In the genomic region with DNA sequence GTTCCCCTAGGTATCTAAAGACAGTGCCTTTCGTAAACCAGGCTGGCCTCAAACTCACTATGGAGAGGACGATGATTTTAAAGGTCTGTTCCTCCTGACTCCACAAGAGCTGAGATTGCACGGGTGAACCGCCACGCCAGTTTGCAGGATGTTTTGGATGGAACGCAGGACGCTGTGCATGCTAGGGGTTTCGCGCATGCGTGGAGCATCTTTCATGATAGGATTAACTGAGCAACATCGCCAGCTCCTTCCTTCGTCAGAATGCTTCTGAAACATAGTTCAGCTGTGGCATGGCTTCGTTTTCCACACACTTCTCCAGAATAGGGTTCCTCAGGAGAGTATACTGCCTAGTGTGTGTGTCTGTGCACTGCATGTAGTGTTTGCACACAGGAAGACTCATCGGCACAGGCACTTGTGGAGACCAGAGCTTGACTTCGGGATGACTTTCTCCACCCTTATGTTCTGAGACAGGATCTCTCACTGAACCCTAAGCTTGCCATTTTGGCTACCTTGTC, we compare ENCODE assay signal across 11 mouse cellular contexts. TPM values are rescaled to one million over a fixed set of nuclear protein-coding genes. Genes with fewer than 3 reads are reported as not detected.
A peak's percentile ranks its signal among the peaks of the same experiment; 100 is the strongest.
DNase-seq lines count a peak whose midpoint lies in the region; ATAC-seq lines count a peak whose summit lies in the region.
"Had no signal": no experiment of that assay in that cellular context is flagged by ENCODE, and none has a peak within 500 bp of the region (broad histone marks: within the 10 kb centered on the region; RNA-seq: fewer than 3 reads in every experiment).

No protein-coding gene starts in this region.

- H3K36me3 ChIP-seq in hindbrain, embryonic 12.5 days, result no peaks in the 10 kb centered on the region
- no peaks in the 10 kb centered on the region for H3K36me3 ChIP-seq in hindbrain, embryonic 10.5 days
- no peaks in the 10 kb centered on the region for H3K36me3 ChIP-seq in heart, embryonic 15.5 days
- no peaks in the 10 kb centered on the region for H3K36me3 ChIP-seq in forebrain, embryonic 11.5 days (ENCODE audit: control insufficient read depth, insufficient read depth, low read length)
- H3K36me3 ChIP-seq: limb, embryonic 12.5 days had no signal

- no peak overlapping the region for H3K4me3 ChIP-seq in hindbrain, embryonic 12.5 days
- H3K4me3 ChIP-seq in hindbrain, embryonic 10.5 days, result no peak overlapping the region
- H3K4me3 ChIP-seq in heart, embryonic 15.5 days, result no peak overlapping the region
- H3K4me3 ChIP-seq in forebrain, embryonic 11.5 days (ENCODE audit: low read depth, low read length), result no peak overlapping the region
- H3K4me3 ChIP-seq: limb, embryonic 12.5 days had no signal

- H3K27me3 ChIP-seq in hindbrain, embryonic 12.5 days, result no peaks in the 10 kb centered on the region
- H3K27me3 ChIP-seq in hindbrain, embryonic 10.5 days (ENCODE audit: insufficient read depth, poor library complexity, severe bottlenecking), result no peaks in the 10 kb centered on the region
- H3K27me3 ChIP-seq in heart, embryonic 15.5 days, result no peaks in the 10 kb centered on the region
- no peaks in the 10 kb centered on the region for H3K27me3 ChIP-seq in forebrain, embryonic 11.5 days (ENCODE audit: control insufficient read depth, insufficient read depth, low read length)
- H3K27me3 ChIP-seq: limb, embryonic 12.5 days had no signal

- H3K27ac ChIP-seq in hindbrain, embryonic 12.5 days, result no peak overlapping the region
- no peak overlapping the region for H3K27ac ChIP-seq in hindbrain, embryonic 10.5 days
- H3K27ac ChIP-seq in heart, embryonic 15.5 days, result 0 out of 2 replicates have a peak overlapping the region, but pooled peaks have one; percentile 9
- no peak overlapping the region for H3K27ac ChIP-seq in forebrain, embryonic 11.5 days (ENCODE audit: low read depth, low read length)
- H3K27ac ChIP-seq: limb, embryonic 12.5 days had no signal

- peaks cover 12% of the 10 kb centered on the region for H3K4me1 ChIP-seq in hindbrain, embryonic 12.5 days
- H3K4me1 ChIP-seq in hindbrain, embryonic 10.5 days (replicated peaks), result peaks cover 22% of the 10 kb centered on the region
- H3K4me1 ChIP-seq in heart, embryonic 15.5 days (replicated peaks), result peaks cover 14% of the 10 kb centered on the region
- H3K4me1 ChIP-seq in forebrain, embryonic 11.5 days (replicated peaks; ENCODE audit: control insufficient read depth, insufficient read depth, low read length), result no peaks in the 10 kb centered on the region

- WGBS in hindbrain, embryonic 12.5 days, result 76% methylated on average over 15 of the region's 15 CpGs
- WGBS in hindbrain, embryonic 10.5 days, result 80% methylated on average over 15 of the region's 15 CpGs
- 71% methylated on average over 15 of the region's 15 CpGs for WGBS in heart, embryonic 15.5 days
- 78% methylated on average over 15 of the region's 15 CpGs for WGBS in forebrain, embryonic 11.5 days

- no peak overlapping the region for H3K9ac ChIP-seq in hindbrain, embryonic 12.5 days
- no peak overlapping the region for H3K9ac ChIP-seq in heart, embryonic 15.5 days
- no peak overlapping the region for H3K9ac ChIP-seq in forebrain, embryonic 11.5 days (ENCODE audit: low read length)
- H3K9ac ChIP-seq: limb, embryonic 12.5 days had no signal

- DNase-seq in hindbrain, embryonic 10.5 days (ENCODE audit: low spot score), result no peak
- peak; percentile 53 for DNase-seq in urinary bladder, postnatal 14 days (ENCODE audit: low spot score)
- DNase-seq in urinary bladder, adult 2 months (ENCODE audit: low spot score), result no peak
- DNase-seq in retina, postnatal 1 day, result peak; percentile 38
- no peak for DNase-seq in forebrain, embryonic 11.5 days (ENCODE audit: low spot score)
- DNase-seq in ovary, adult 18-20 months (ENCODE audit: low spot score), result no peak
- DNase-seq: right cerebral cortex, adult 18-20 months had no signal

- H3K4me2 ChIP-seq in hindbrain, embryonic 12.5 days (replicated peaks), result peak overlapping the region; percentile 21; the same call in 1 of the 2 replicates
- peak overlapping the region; percentile 23; the same call in 1 of the 2 replicates for H3K4me2 ChIP-seq in heart, embryonic 15.5 days
- no peak overlapping the region for H3K4me2 ChIP-seq in forebrain, embryonic 11.5 days (ENCODE audit: low read depth, low read length, severe bottlenecking)
- H3K4me2 ChIP-seq: limb, embryonic 12.5 days had no signal

- no peaks in the 10 kb centered on the region for H3K9me3 ChIP-seq in hindbrain, embryonic 12.5 days (replicated peaks)
- no peaks in the 10 kb centered on the region for H3K9me3 ChIP-seq in hindbrain, embryonic 10.5 days
- H3K9me3 ChIP-seq in heart, embryonic 15.5 days (replicated peaks), result no peaks in the 10 kb centered on the region
- no peaks in the 10 kb centered on the region for H3K9me3 ChIP-seq in forebrain, embryonic 11.5 days (ENCODE audit: control insufficient read depth, low read length)
- H3K9me3 ChIP-seq: limb, embryonic 12.5 days had no signal

- ATAC-seq in hindbrain, embryonic 12.5 days (ENCODE audit: low FRiP score), result no peak
- ATAC-seq in heart, embryonic 15.5 days (replicated peaks; ENCODE audit: insufficient number of reproducible peaks, insufficient read depth, low FRiP score, low read depth), result no peak
- no peak for ATAC-seq in forebrain, embryonic 11.5 days (replicated peaks; ENCODE audit: low FRiP score)

RNA-seq across cellular contexts. Expression of a gene that starts 26.8 kb away (rescaled TPM):
- 21.5 and 22.3 TPM in 2 replicates for polyA plus RNA-seq in hindbrain, embryonic 12.5 days (2016; fragmentation: Nextera tagmentation; extraction: Ambion mirVana)
- 17.3 and 18.3 TPM in 2 replicates for polyA plus RNA-seq in hindbrain, embryonic 10.5 days (2016; fragmentation: Nextera tagmentation; extraction: Ambion mirVana)
- polyA plus RNA-seq in urinary bladder, adult 2 months (2012; rRNA removed), result 47.7 and 66.2 TPM in 2 replicates
- polyA plus RNA-seq in heart, embryonic 15.5 days (2015; fragmentation: Nextera tagmentation; extraction: Ambion mirVana), result 69.2 and 78.7 TPM in 2 replicates
- polyA plus RNA-seq in forebrain, embryonic 11.5 days (2014; fragmentation: Nextera tagmentation; extraction: Ambion mirVana), result 15.4 and 18.8 TPM in 2 replicates

RNA-seq across cellular contexts. Expression of a gene that starts 27.4 kb away (rescaled TPM):
- 1.0 and 1.3 TPM in 2 replicates for polyA plus RNA-seq in hindbrain, embryonic 12.5 days (2016; fragmentation: Nextera tagmentation; extraction: Ambion mirVana)
- 0.93 and 1.6 TPM in 2 replicates for polyA plus RNA-seq in hindbrain, embryonic 10.5 days (2016; fragmentation: Nextera tagmentation; extraction: Ambion mirVana)
- 3.2 and 3.4 TPM in 2 replicates for polyA plus RNA-seq in urinary bladder, adult 2 months (2012; rRNA removed)
- polyA plus RNA-seq in heart, embryonic 15.5 days (2015; fragmentation: Nextera tagmentation; extraction: Ambion mirVana), result 0.88 and 2.6 TPM in 2 replicates
- 0.63 and 1.3 TPM in 2 replicates for polyA plus RNA-seq in forebrain, embryonic 11.5 days (2014; fragmentation: Nextera tagmentation; extraction: Ambion mirVana)
- polyA plus RNA-seq: adrenal gland, adult 2 months had no signal

RNA-seq across cellular contexts. Expression of a gene that starts 55.7 kb away (rescaled TPM):
- 8.5 and 10.7 TPM in 2 replicates for polyA plus RNA-seq in hindbrain, embryonic 12.5 days (2016; fragmentation: Nextera tagmentation; extraction: Ambion mirVana)
- 8.1 and 10.1 TPM in 2 replicates for polyA plus RNA-seq in hindbrain, embryonic 10.5 days (2016; fragmentation: Nextera tagmentation; extraction: Ambion mirVana)
- polyA plus RNA-seq in urinary bladder, adult 2 months (2012; rRNA removed), result 8.6 and 9.4 TPM in 2 replicates
- polyA plus RNA-seq in heart, embryonic 15.5 days (2015; fragmentation: Nextera tagmentation; extraction: Ambion mirVana), result 6.6 and 9.0 TPM in 2 replicates
- polyA plus RNA-seq in forebrain, embryonic 11.5 days (2014; fragmentation: Nextera tagmentation; extraction: Ambion mirVana), result 8.9 and 9.1 TPM in 2 replicates

Comparison
In these comparisons a context has a peak if more than half of its experiments do, and no peak if none do; other contexts are left out.
1. DNase-seq: peak in urinary bladder, postnatal 14 days (single experiment) and retina, postnatal 1 day (single experiment); none in hindbrain, embryonic 10.5 days (single experiment), urinary bladder, adult 2 months (single experiment), forebrain, embryonic 11.5 days (single experiment) and ovary, adult 18-20 months (single experiment).